Mouse (Mus musculus) embryonic fibroblast, embryonic 13.5 days (primary cell): ENCODE measurements around the gene Ndufs5.

Experiments used
- CTCF ChIP-seq: IDR thresholded peaks from 2 replicates; pipeline ENCODE4 v1.5.1; 2011; ENCODE audit warnings: mild to moderate bottlenecking, control low read depth, low read length, moderate library complexity, borderline replicate concordance; ENCODE audit not compliant: insufficient read depth
- POLR2A ChIP-seq: IDR thresholded peaks from 2 replicates; pipeline ENCODE4 v1.6.1; 2011; ENCODE audit warnings: low read depth, mild to moderate bottlenecking, control low read depth, low read length, moderate library complexity

GRCm38 (mm10) chr4:123732921-123733320 is 14.9 kb upstream of the Ndufs5 start:
- no peak for TF ChIP-seq POLR2A
- TF ChIP-seq CTCF, result no peak
